Comparison of ENCODE assay signal across 8 mouse cellular contexts in the genomic region with DNA sequence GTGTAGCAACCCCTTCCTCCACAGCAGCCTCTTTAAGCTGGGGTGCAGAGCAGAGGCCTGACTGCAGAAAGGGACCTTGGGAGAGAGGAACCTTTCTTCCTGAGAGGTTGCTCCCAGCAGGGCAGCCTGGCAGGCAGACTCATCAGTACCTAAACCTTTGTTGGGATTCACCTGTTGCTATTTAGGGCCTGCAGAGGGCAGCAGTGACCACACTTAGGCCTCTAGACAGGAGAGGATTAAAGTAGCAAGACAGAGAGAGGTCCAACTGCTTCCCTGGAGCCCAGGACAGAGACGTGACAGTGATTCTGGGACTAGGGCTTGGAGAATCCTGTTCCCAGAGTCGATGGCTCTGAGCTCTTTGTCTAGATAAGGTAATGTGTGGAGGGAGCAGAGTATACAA. TPM values are rescaled to one million over a fixed set of nuclear protein-coding genes. Genes with fewer than 3 reads are reported as not detected.
DNase-seq lines count a peak whose midpoint lies in the region; ATAC-seq and TF ChIP-seq lines count a peak whose summit lies in the region.

No protein-coding gene starts in this region.

- WGBS in hindbrain, embryonic 10.5 days = 11% methylated on average over 2 of the region's 2 CpGs
- WGBS in hindbrain, embryonic 13.5 days = 7% methylated on average over 2 of the region's 2 CpGs
- 2% methylated on average over 2 of the region's 2 CpGs for WGBS in cerebellum, adult 2 months
- 7% methylated on average over 2 of the region's 2 CpGs for WGBS in kidney, embryonic 16.5 days
- WGBS in stomach, embryonic 16.5 days = 2% methylated on average over 2 of the region's 2 CpGs

- peaks cover 2% of the 10 kb centered on the region; the same call in 1 of the 2 replicates for H3K9me3 ChIP-seq in hindbrain, embryonic 10.5 days
- peaks cover 2% of the 10 kb centered on the region; the same call in 1 of the 2 replicates for H3K9me3 ChIP-seq in hindbrain, embryonic 13.5 days
- H3K9me3 ChIP-seq in kidney, embryonic 16.5 days (ENCODE audit: low read length) = no peaks in the 10 kb centered on the region
- H3K9me3 ChIP-seq in stomach, embryonic 16.5 days (replicated peaks; ENCODE audit: control insufficient read depth, low read length) = no peaks in the 10 kb centered on the region; the same call in 1 of the 2 replicates

- H3K4me2 ChIP-seq in hindbrain, embryonic 13.5 days = no peak overlapping the region
- no peak overlapping the region for H3K4me2 ChIP-seq in kidney, embryonic 16.5 days (replicated peaks; ENCODE audit: low read depth, low read length)
- no peak overlapping the region for H3K4me2 ChIP-seq in stomach, embryonic 16.5 days (ENCODE audit: low read depth, low read length)

- no peak overlapping the region for H3K9ac ChIP-seq in hindbrain, embryonic 13.5 days
- H3K9ac ChIP-seq in kidney, embryonic 16.5 days (replicated peaks; ENCODE audit: low read length) = no peak overlapping the region
- peak overlapping the region; percentile 18; the same call in 1 of the 2 replicates for H3K9ac ChIP-seq in stomach, embryonic 16.5 days (ENCODE audit: low read length)

- ATAC-seq in hindbrain, embryonic 13.5 days (ENCODE audit: low FRiP score) = no peak; the same call in 1 of the 2 replicates
- peak; percentile 79 for ATAC-seq in kidney, embryonic 16.5 days (ENCODE audit: low FRiP score, low TSS enrichment)
- peak; percentile 83 for ATAC-seq in megakaryocyte, adult 5-6 weeks (ENCODE audit: poor library complexity, severe bottlenecking)
- ATAC-seq in stomach, embryonic 16.5 days (ENCODE audit: insufficient read depth, low FRiP score) = peak; percentile 72; the same call in 1 of the 2 replicates

- H3K27ac ChIP-seq in hindbrain, embryonic 10.5 days = no peak overlapping the region
- no peak overlapping the region for H3K27ac ChIP-seq in hindbrain, embryonic 13.5 days
- H3K27ac ChIP-seq in cerebellum, adult 2 months (ENCODE audit: insufficient read depth, low read length) = no peak overlapping the region
- no peak overlapping the region for H3K27ac ChIP-seq in kidney, embryonic 16.5 days (ENCODE audit: low read length)
- H3K27ac ChIP-seq in stomach, embryonic 16.5 days (ENCODE audit: low read length) = no peak overlapping the region

- no peak for TF ChIP-seq POLR2A in cerebellum, adult 2 months (IDR thresholded peaks at IDR 0.05; ENCODE audit: borderline replicate concordance, insufficient read depth, low read length)

- 0 out of 2 replicates have a peak, but pooled peaks cover 4% of the 10 kb centered on the region for H3K4me1 ChIP-seq in hindbrain, embryonic 10.5 days (replicated peaks)
- no peaks in the 10 kb centered on the region for H3K4me1 ChIP-seq in hindbrain, embryonic 13.5 days (replicated peaks)
- H3K4me1 ChIP-seq in cerebellum, adult 2 months (ENCODE audit: control insufficient read depth, insufficient read depth, low read length) = peaks cover 16% of the 10 kb centered on the region
- no peaks in the 10 kb centered on the region for H3K4me1 ChIP-seq in kidney, embryonic 16.5 days (ENCODE audit: insufficient read depth, low read length)
- H3K4me1 ChIP-seq in stomach, embryonic 16.5 days (ENCODE audit: control insufficient read depth, insufficient read depth, low read length) = 0 out of 2 replicates have a peak, but pooled peaks cover 4% of the 10 kb centered on the region

- peaks cover 25% of the 10 kb centered on the region for H3K27me3 ChIP-seq in hindbrain, embryonic 10.5 days (ENCODE audit: insufficient read depth, poor library complexity, severe bottlenecking)
- peaks cover 4% of the 10 kb centered on the region; the same call in 1 of the 2 replicates for H3K27me3 ChIP-seq in hindbrain, embryonic 13.5 days
- H3K27me3 ChIP-seq in cerebellum, adult 2 months (ENCODE audit: control insufficient read depth, insufficient read depth, low read length) = no peaks in the 10 kb centered on the region
- no peaks in the 10 kb centered on the region; the same call in 1 of the 2 replicates for H3K27me3 ChIP-seq in kidney, embryonic 16.5 days (ENCODE audit: insufficient read depth, low read length)
- no peaks in the 10 kb centered on the region; the same call in 1 of the 2 replicates for H3K27me3 ChIP-seq in stomach, embryonic 16.5 days (ENCODE audit: control insufficient read depth, insufficient read depth, low read length)

- H3K36me3 ChIP-seq in hindbrain, embryonic 10.5 days = no peaks in the 10 kb centered on the region
- no peaks in the 10 kb centered on the region for H3K36me3 ChIP-seq in hindbrain, embryonic 13.5 days
- no peaks in the 10 kb centered on the region for H3K36me3 ChIP-seq in kidney, embryonic 16.5 days (ENCODE audit: insufficient read depth, low read length)
- H3K36me3 ChIP-seq in stomach, embryonic 16.5 days (ENCODE audit: control insufficient read depth, insufficient read depth, low read length) = no peaks in the 10 kb centered on the region

- peak; percentile 60 for DNase-seq in hindbrain, embryonic 10.5 days (ENCODE audit: low spot score)
- DNase-seq in MEL-GATA-1-ER (ENCODE audit: extremely low read depth, low read depth) = peak; percentile 43
- peak; percentile 78 to 79 for DNase-seq in cerebellum, adult 2 months
- peak; percentile 46 for DNase-seq in heart, adult 8-10 months (ENCODE audit: low spot score)

- TF ChIP-seq CTCF in cerebellum, adult 2 months (IDR thresholded peaks at IDR 0.05; ENCODE audit: borderline replicate concordance, insufficient read depth, low read depth, low read length) = peak; percentile 96

- no peak overlapping the region for H3K4me3 ChIP-seq in hindbrain, embryonic 10.5 days
- H3K4me3 ChIP-seq in hindbrain, embryonic 13.5 days = no peak overlapping the region
- H3K4me3 ChIP-seq in cerebellum, adult 2 months (replicated peaks; ENCODE audit: insufficient read depth, low read depth, low read length) = no peak overlapping the region
- no peak overlapping the region for H3K4me3 ChIP-seq in kidney, embryonic 16.5 days (ENCODE audit: low read length)
- no peak overlapping the region for H3K4me3 ChIP-seq in stomach, embryonic 16.5 days (replicated peaks; ENCODE audit: low read length)

RNA-seq across cellular contexts. Expression of a gene that starts 7.5 kb away (rescaled TPM):
- polyA plus RNA-seq in hindbrain, embryonic 10.5 days (2016; fragmentation: Nextera tagmentation; extraction: Ambion mirVana) = 0.83 and 1.8 TPM in 2 replicates
- 0.65 TPM in 2 replicates for polyA plus RNA-seq in hindbrain, embryonic 13.5 days (2015; fragmentation: Nextera tagmentation; extraction: Ambion mirVana)
- polyA plus RNA-seq in cerebellum, adult 2 months (2012; rRNA removed) = 0.41 and 0.46 TPM in 2 replicates
- under 1 TPM; 0.35 to 0.49 (median 0.43) TPM for total RNA-seq in heart, adult 8-10 months (2022)
- polyA plus RNA-seq in kidney, embryonic 16.5 days (2015; fragmentation: Nextera tagmentation; extraction: Ambion mirVana) = 1.7 and 3.1 TPM in 2 replicates
- 15.8 and 16.4 TPM in 2 replicates for total RNA-seq in megakaryocyte, adult 5-6 weeks (2015)
- 9.8 and 10.4 TPM in 2 replicates for total RNA-seq in megakaryocyte, adult 5-6 weeks (2017)
- polyA plus RNA-seq in stomach, embryonic 16.5 days (2015; fragmentation: Nextera tagmentation; extraction: Ambion mirVana) = 25.4 and 30.6 TPM in 2 replicates

RNA-seq across cellular contexts. Expression of a gene that starts 12.4 kb away (rescaled TPM):
- 5.8 and 6.6 TPM in 2 replicates for polyA plus RNA-seq in hindbrain, embryonic 10.5 days (2016; fragmentation: Nextera tagmentation; extraction: Ambion mirVana)
- 21.5 and 23.1 TPM in 2 replicates for polyA plus RNA-seq in hindbrain, embryonic 13.5 days (2015; fragmentation: Nextera tagmentation; extraction: Ambion mirVana)
- polyA plus RNA-seq in cerebellum, adult 2 months (2012; rRNA removed) = 68.8 and 70.8 TPM in 2 replicates
- under 1 TPM; 0.53 to 0.84 (median 0.74) TPM for total RNA-seq in heart, adult 8-10 months (2022)
- 7.4 and 7.7 TPM in 2 replicates for polyA plus RNA-seq in kidney, embryonic 16.5 days (2015; fragmentation: Nextera tagmentation; extraction: Ambion mirVana)
- total RNA-seq in megakaryocyte, adult 5-6 weeks (2015) = 0.23 and 0.51 TPM in 2 replicates
- total RNA-seq in megakaryocyte, adult 5-6 weeks (2017) = 0.94 and 1.2 TPM in 2 replicates
- 13.9 and 15.5 TPM in 2 replicates for polyA plus RNA-seq in stomach, embryonic 16.5 days (2015; fragmentation: Nextera tagmentation; extraction: Ambion mirVana)

RNA-seq across cellular contexts. Expression of a gene that starts 41.2 kb away (rescaled TPM):
- polyA plus RNA-seq in hindbrain, embryonic 10.5 days (2016; fragmentation: Nextera tagmentation; extraction: Ambion mirVana) = 10.5 and 12.4 TPM in 2 replicates
- 12.5 and 13.1 TPM in 2 replicates for polyA plus RNA-seq in hindbrain, embryonic 13.5 days (2015; fragmentation: Nextera tagmentation; extraction: Ambion mirVana)
- 6.4 and 6.5 TPM in 2 replicates for polyA plus RNA-seq in cerebellum, adult 2 months (2012; rRNA removed)
- total RNA-seq in heart, adult 8-10 months (2022) = 1 to 10 TPM; 5.4 to 6.6 (median 5.6) TPM
- polyA plus RNA-seq in kidney, embryonic 16.5 days (2015; fragmentation: Nextera tagmentation; extraction: Ambion mirVana) = 11.1 and 12.7 TPM in 2 replicates
- 8.1 and 8.9 TPM in 2 replicates for total RNA-seq in megakaryocyte, adult 5-6 weeks (2015)
- 11.4 and 12.3 TPM in 2 replicates for total RNA-seq in megakaryocyte, adult 5-6 weeks (2017)
- polyA plus RNA-seq in stomach, embryonic 16.5 days (2015; fragmentation: Nextera tagmentation; extraction: Ambion mirVana) = 10.8 and 11.1 TPM in 2 replicates

RNA-seq across cellular contexts. Expression of a gene that starts 45.4 kb away (rescaled TPM):
- 1.4 and 1.6 TPM in 2 replicates for polyA plus RNA-seq in hindbrain, embryonic 10.5 days (2016; fragmentation: Nextera tagmentation; extraction: Ambion mirVana)
- 1.3 and 1.4 TPM in 2 replicates for polyA plus RNA-seq in hindbrain, embryonic 13.5 days (2015; fragmentation: Nextera tagmentation; extraction: Ambion mirVana)
- polyA plus RNA-seq in cerebellum, adult 2 months (2012; rRNA removed) = 104 and 125 TPM in 2 replicates
- 10 to 100 TPM in 3 of 4 experiments, 1 to 10 TPM in 1; 9.5 to 12.4 (median 11.2) TPM for total RNA-seq in heart, adult 8-10 months (2022)
- 5.4 and 5.9 TPM in 2 replicates for polyA plus RNA-seq in kidney, embryonic 16.5 days (2015; fragmentation: Nextera tagmentation; extraction: Ambion mirVana)
- 83.5 and 92.8 TPM in 2 replicates for total RNA-seq in megakaryocyte, adult 5-6 weeks (2015)
- total RNA-seq in megakaryocyte, adult 5-6 weeks (2017) = 79.8 and 123 TPM in 2 replicates
- 23.9 and 28.9 TPM in 2 replicates for polyA plus RNA-seq in stomach, embryonic 16.5 days (2015; fragmentation: Nextera tagmentation; extraction: Ambion mirVana)
